Mouse (Mus musculus): ENCODE results near the gene C1qtnf3. TPM values are rescaled to one million over a fixed set of nuclear protein-coding genes. Genes with fewer than 3 reads are reported as not detected.
"Not testable (repeated sequence)": the region's sequence is repeated elsewhere in the genome, so short reads cannot be mapped to it uniquely, and the experiment has no call there.

Gene C1qtnf3
- total RNA-seq, 2 experiments from 2014 or later = 3.6 to 4.6 TPM

DNA sequence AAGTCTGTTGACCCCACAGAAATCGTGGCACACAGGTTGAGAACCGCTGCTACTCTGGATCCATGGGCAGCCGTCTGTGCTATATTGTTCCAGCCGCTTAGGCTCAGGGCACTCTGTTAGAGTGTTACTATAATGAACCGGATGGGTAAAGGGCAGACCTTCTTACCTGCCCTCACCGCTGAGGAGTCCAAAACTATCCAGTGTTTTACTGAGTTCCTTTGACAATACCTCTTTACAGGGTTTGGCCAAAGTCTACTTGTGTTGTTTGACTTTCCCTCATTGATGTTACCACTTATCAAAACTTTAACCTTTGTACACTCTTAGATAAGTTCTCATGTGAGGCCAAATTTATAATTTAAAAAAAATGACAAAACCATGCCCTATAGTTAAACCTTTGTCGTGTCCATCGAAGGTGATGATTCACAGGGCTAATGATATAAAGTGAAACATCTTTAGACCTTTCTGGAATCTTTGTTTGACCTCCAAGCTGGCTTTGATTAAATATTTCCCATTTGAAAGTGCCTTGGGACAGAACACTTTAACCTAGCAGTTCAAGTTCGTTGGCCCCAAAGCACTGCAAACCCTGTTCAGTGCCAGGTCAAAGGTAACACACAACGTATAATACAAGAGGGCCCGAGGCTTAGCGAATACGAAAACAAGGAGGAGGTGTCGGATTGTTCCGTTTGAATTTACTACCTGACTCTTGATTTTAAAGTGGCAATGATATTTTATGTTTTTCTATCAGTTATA, 7.3 kb downstream of the C1qtnf3 start:
- DNase-seq = no peak

DNA sequence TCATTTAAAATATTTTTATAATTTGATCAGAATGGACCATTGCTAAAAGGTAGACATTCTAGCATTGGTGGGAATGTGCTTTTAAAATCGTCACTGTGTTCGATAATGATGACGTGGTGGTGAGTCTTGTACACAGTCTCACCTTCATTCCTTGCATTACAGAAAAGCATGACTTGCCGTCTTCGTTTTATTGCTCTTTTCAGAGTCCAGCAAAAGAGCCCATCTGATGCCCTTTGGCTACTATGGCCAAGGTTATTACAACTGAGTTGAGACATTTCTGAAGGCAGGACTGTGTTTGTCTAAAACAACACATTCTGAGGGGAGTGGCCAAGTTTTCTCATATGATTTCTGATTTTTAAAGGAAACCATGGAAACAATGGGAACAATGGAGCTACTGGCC, 8.1 kb downstream of the C1qtnf3 start:
- DNase-seq = no peak

DNA sequence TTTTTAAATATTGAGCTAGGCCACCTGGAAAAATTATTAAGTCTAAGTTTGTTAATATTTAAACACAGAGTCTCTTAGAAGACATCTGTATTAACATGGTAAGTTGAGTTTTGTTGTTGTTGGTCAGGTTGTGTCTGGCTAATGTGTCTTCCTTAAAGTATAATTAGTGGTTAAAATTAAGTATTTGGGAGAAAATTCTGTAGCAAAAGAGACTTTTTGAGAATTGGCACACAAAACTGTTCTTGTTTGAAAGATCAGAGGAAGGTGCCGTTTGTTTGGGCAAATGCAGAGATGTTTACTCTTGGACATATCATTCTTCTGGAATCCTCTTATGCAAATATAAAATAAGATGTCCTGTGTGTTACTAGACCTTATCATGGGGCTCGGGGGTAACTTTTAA, 10.5 kb downstream of the C1qtnf3 start:
- DNase-seq = no peak

DNA sequence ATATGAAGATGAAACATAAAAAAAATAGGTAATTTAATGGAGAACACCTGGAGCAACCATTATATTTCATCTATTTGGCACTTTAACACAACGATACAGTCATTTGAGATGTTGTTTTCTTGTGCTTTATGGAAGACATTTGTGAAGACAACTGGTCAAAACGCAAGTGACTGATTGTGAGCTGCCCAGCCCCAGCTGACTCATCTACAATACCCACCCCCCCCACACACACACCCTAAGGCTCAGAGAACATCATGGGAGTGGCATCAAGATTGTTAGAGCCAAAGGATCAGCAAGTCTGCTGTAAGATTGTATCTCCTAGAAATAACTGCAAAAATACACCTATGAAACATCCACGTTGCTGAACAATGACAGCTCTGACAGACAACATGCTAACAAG, 17.3 kb downstream of the C1qtnf3 start:
- no peak for DNase-seq

DNA sequence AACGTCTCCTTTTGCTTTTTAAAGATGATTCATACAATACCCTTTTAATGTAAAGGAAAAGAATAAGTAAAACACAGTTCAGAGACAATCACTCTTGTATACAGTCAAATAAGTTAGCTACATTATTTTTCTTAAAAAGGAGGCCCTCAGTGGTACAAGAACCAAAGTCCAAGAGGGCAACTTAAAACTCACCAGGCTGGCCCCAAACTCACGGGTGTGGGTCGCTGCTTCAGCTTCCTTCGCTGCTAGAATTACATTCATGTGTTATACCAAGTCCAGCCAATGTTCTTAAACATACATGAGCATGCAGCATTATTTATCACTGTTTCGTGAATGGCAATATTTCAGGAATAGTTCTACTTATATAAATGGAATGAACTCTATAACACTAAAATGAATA, 18.6 kb downstream of the C1qtnf3 start:
- no peak for DNase-seq

DNA sequence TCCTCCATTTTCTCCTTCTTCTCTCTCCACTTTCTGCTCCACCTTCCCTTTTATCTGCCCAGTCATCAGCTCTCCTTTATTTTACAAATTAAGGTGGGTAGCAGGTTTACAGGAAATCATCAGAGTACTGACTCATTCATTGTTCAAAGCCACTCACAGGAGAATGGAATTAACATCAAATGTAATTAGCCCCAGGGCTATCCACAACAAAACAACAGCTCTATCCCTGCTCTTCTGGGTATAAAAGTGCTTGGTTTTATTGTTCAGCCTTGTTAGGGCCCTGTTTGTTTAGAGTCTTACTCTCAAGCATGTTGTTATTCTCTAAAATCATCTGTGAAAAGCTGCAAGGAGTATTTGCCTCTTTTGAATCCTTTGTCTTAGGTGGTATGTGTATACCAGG, 25.0 kb downstream of the C1qtnf3 start:
- no peak for DNase-seq

DNA sequence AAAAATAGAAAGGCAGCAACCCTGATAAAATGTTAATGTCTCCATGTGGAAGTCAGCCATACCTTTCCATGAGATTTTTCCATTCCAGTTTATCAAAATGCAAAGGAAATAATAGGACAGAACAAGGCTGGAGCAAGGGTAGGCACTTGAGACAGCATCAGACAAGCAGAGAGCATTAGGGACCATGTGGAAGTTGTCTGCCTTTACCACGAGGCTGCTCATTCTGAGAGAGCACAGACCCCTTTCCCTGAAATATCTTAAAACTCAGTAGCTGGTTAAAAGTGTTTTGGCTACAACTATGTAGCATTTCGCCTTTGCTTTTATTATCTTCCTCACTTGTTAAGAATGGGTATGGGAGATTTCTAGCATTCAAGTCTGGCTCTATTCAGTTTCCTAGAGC, 28.6 kb downstream of the C1qtnf3 start:
- no peak for DNase-seq

DNA sequence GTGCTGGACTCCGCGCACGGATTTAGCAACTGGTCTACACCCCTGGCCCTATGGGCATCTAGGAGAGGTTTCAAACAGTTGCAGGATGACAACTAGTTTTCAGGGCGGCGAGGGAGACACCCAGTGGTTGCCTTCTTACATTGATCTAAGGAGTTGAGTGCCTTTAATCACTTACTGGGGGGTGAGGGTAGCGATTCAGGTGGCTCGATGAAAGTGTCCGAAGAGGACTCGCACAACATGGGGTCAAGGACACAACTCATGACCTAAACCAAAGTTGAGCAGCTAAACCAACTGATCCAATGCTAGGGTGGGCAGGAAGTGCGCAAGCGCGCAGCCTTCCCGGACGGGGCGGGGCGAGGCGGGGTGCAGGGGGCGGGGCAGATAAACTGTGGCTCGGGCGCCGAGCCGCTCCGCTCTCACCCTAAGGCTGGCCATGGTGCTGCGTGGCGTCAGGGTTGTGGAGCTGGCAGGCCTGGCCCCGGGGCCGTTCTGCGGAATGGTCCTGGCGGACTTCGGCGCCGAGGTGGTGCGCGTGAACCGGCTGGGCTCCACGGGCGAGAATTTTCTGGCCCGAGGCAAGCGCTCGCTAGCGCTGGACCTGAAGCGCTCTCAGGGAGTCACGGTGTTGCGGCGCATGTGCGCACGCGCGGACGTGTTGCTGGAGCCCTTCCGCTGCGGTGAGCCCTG, 29.4 kb downstream of the C1qtnf3 start, which contains the start of gene Amacr:
Amacr (plus strand) TSS at position 380 of the 687 bp plus-strand sequence.
- peak; percentile 92 for DNase-seq

DNA sequence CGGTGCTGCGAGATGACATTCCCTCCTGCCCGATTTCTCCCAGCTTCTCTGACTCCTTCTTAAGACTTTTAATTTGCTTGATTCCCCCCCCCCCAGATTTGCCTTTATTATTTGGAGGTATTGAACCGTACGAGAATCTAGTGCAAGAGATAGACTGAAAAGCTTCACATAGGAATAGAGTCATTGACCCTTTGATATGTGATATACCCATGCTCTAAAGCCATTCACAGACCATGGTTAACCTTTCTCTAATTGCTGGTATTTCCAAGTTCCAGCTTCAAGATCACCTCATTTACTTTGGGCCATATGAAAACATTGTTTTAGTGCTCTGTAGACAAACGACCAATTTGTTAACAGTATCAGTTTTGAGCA, 29.9 kb downstream of the C1qtnf3 start:
- DNase-seq = no peak

DNA sequence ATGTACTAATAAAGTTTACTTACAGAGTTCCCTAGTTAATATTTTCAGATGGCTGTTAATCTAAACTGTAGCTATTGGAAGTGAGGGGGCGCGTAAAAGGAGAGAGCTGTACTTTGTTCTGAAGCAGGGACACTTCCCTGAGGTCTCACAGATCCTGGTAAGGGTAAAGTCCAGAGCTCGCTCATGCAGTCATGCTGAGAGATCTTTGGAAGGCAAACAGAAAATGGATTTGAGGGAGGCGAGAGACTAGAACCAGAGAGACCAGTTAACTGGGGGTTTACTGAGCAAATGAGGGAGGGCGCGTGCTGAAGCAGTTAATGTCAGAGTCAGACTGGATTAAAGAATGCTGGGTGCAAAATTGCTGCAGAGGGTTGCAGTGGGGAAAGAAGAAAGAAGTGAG, 33.6 kb downstream of the C1qtnf3 start:
- no peak for DNase-seq

DNA sequence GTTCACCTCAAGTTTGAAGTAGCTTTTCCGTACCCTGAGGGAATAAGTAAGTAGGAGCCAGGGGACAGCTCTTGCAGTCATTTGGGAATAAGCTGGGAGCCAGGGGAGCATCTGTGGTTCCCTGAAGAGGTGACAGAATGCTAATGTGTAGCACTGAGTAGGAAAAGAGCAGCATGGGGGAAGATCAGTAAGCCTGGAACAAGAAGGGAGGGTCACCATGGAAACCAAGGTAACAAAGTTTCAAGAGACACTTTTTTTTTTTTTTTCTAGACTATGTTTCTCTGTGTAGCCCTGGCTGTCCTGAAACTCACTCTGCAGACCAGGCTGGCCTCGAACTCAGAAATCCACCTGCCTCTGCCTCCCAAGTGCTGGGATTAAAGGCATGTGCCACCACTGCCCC, 34.3 kb downstream of the C1qtnf3 start:
- not testable (repeated sequence) for DNase-seq

DNA sequence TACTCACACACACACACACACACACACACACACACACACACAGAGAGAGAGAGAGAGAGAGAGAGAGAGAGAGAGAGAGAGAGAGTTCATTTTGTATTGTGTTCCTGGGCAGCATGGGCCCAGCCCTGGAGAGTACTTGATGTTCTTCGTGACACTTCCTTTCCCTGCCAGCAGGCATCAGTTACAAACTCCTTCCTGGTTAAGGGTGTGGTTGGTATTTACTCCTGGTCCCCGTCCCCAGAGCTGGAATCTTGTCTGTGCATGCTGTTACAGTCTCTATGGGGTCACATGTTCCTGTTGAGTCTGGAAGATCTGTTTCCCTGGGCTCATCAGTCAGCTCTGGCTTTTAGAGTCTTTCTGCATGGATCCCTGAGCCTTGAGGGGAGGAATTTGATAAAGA, 38.3 kb downstream of the C1qtnf3 start:
- DNase-seq = no peak

DNA sequence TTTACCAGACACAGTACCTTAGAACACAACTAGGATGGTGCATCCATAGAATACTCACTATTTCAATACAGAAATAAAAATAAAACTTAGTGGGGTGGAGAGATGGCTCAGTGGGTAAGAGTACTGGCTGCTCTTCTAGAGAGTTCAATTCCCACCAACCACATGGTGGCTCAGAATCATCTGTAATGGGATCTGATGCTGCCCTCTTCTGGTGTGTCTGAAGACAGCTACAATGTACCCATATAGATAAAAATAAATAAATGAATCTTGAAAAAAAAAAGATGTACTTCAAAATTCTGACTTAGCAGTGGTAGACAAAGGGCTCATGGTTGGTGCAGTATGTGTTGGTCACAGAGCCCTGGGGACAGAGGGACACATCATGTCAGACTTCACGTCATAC, 39.4 kb downstream of the C1qtnf3 start:
- no peak for DNase-seq

DNA sequence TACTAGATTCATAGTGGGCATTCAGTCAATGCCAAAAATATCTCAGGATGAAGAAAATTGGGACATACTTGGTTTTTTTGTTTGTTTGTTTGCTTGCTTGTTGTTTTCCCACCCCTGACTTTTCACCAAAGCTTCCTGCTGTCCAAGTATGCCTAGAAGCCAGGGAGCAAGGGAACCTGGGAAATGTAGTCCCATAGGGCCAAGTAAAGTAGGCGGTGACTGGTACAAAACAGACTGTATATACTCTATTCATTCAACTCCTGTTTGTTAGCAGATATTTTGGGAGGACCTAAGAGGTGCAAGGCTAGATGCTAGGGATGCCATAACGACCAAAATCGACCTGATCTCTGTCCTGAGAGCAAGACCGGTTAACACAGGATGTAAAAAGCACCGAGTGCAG, 47.7 kb downstream of the C1qtnf3 start:
- no peak for DNase-seq

DNA sequence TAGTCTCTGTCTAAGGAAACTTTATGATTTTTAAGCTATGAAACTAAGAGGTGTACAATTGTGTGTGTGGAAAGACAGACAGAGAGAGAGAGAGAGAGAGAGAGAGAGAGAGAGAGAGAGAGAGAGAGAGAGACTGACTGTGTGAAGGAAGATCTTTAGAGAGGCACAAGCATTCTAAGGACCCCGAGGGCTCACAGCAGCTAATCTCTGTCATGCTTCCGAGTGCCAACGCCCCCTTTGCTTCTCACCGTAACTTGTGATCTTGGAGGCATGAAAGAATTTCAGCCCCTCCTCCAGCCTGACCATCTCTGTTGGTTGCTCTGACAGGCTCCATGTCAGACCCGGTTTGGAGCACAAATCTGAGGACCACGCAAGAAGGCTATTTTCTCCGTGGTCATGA, 48.3 kb downstream of the C1qtnf3 start, which contains the start of gene Slc45a2:
Slc45a2 (plus strand) TSS at position 301 of the 400 bp plus-strand sequence.
- DNase-seq = no peak

DNA sequence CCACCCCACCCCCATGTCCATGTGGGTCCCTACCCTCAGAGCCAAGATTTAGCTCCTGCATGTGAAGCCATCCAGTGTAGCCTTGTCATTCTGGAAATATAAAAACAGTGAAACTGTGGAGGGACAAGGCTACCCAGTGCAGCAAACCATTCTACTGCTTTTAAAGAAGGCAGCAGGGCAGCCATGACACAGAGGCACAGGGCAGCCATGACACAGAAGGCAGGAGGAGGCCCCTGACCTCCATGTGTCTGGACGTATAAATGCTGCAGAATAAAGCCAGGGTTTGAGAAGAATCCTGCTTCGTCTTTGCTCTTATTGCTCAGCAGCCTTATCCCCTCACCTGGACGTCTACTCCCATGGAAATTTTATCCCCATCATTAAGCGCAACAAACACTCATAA, 51.7 kb downstream of the C1qtnf3 start:
- no peak for DNase-seq

DNA sequence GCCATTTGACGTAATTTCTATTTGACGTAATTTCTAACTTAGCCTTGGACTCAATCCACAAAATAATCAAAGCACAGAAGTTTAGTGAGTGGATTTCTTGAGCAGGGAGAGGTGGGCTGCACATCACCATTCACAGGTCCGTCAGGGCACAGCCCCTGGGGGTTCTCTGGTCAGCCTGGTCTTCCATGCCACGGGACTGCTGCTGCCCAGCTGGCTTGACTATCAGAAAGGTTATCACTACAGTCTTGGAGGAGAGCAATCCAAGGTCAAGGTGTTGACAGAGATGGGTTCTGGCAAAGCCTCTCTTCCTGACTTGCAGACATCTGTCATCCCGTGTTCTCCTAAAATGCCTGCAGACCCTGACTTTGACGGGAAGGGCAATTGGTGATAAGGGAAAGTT, 52.5 kb downstream of the C1qtnf3 start:
- DNase-seq = no peak

DNA sequence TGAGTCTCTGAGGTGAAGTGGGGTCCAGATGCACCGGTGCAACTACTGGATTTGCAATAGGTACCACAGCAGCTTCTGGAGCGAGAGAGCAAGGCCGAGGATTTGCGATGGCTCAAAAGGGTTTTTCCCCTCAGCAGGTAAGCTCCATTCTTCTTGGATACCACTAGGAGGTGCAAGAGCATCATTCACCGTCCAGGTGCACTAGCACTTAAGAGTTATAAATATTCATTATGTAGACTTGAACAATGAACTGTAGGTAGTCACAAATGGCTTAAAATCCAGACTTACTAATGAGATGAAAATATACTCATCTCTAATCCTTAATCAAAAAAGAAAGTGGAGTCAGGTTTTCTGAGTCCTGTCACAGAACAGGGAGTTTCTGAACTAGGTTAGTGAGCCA, 56.6 kb downstream of the C1qtnf3 start:
- DNase-seq = no peak

DNA sequence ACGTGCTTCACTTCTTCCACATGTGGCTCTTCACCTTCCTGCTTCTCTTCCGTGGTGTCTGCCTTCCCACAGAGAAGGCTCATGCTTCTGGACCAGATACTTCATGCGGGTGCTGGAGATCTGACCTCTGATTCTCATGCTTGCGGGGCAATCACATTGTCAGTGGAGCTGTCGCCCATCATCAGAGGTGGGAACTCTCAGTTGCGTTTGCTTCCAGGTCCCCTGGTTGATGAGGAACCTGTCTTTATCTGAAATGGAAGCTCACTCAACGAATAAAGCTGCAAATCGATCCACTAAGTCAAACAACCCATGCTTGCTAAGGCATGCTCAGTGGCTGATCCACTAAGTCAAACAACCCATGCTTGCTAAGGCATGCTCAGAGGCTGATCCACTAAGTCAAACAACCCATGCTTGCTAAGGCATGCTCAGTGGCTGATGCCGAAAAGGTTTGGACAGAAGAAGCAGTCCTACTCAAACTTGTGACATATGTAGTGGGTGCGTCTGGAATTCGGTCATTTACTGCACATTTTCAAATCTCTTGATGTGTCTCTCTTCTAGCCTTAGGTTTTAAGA, 58.9 kb downstream of the C1qtnf3 start:
- no peak for DNase-seq

DNA sequence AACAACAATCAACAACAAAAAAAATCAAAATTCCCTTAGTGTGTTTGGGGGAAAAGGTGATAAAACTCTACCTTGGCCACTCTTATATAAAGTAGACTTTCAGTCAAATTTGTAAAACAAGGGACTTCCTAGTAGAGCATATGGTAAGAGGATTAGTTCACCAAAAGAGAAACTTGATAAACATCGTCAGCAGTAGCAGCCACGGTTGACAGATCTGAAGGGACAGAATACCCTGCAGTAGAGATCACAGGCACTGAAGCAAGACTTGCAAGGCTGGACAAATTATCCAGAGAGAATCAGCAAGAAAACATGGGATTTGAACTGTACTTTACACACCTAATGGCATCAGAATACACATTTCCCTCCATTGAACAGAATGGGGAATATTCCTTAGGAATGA, 62.8 kb downstream of the C1qtnf3 start:
- DNase-seq = no peak

DNA sequence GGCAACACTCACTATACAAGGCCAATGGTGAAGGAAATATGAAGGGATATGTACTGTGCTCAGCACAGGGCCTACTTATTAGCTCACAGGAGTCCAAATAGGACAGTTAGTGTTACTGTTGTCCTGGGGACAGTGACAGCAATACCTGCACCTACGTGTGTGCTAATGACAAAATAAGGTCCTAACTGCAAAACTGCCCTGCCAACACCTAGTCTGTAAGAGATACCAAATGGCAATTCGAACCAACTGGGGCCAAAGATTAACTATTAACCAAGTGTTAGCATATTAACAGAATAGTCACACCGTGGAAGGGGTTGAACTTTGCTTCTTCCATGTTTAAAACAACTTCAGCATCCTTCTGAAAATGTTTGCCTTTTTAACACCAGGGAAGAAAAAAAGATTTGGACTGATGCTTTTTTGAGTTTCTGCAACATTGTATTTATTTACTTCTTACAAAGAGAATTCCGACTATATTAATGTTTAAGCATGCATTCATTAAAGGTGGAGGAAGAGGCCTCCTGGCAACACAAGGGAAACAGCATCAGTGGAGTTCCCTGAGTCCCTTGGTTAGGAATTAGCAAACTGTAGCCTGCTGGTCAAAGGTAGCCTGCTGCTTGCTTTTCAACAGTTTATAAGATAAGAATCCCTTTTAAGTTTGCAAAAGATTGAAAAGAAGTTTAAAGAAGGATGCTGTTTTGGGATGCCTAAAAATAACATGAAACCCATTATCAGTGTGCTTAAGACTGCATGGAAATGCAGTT, 74.8 kb downstream of the C1qtnf3 start:
- no peak for DNase-seq
